Mouse (Mus musculus): ENCODE measurements around the gene Eno1.
A peak's percentile ranks its signal among the peaks of the same experiment; 100 is the strongest.

Eno1 gene

DNA sequence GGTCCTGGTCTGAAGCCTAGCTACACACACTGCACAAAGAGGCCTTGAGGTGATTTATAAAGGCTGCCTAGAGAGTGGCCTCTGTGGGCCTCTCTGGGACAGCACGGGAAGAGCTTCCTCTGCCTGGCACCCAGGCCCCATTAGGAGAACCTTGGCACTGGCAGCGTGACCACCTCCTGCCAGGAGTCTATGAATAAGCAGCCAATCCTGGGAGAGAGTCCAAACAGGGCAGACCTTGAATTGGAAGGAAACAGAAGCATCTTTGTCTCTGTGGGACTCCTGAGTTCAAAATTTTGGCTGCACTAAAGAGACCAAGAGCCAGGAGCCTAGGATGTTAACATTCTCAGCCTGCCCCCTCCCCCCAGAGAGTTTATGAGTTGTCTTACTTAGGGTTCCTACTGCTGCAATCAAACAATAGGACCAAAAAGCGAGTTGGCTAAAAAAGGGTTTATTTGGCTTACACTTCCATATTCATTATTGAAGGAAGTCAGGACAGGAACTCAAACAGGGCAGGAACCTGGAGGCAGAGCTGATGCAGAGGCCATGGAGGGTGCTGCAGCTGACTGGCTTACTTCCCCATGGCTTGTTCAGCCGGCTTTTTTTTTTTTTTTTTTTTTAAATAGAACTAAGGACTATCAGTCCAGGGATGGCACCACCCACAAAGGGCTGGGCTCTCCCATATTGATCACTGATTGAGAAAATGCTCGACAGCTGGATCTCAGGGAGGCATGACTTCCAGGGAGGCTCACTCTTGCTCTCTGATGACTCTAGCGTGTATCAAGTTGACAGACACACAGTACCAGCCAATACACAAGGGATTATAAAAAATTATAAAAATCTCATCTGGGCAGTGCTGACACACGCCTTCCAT, 9.5 kb upstream of the Eno1 start:
- peak; percentile 83 to 88 for DNase-seq

DNA sequence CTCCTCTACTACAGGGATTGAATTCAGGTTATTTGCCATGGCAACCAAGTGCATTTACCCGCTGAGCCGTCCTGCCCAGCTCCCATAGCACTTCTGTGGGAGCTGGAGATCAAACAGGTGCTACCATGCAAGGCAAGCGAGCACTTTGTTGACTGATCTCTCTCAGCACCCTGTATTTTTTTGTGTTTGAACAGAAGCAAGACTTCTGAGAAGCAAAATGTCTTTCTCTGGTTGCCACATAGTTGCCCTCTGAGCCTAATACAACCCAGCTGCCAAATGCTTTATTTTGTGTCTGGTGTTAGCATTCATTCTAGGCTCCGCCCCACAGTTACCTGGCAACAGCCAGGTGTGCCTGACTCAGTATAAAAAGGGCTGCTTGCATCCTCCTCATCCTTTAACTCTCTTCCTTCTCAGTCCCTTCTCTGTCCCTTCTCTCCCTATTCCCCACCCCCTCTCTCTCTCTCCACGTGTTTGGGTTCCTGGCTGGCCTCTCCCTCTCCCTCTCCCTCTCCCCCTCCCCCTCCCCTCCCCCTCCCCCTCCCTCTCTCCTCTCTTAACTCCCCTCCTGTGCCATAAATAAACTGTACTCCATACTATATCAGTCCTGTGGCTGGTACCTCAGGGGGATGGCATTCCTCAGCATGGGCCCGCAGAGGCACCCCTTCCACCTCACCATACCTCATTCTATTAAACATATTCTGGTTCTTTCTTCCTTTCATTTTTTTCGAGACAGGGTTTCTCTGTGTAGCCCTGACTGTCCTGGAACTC, 7.8 kb upstream of the Eno1 start:
- peak in 1 of 2 experiments; percentile 39 for DNase-seq

DNA sequence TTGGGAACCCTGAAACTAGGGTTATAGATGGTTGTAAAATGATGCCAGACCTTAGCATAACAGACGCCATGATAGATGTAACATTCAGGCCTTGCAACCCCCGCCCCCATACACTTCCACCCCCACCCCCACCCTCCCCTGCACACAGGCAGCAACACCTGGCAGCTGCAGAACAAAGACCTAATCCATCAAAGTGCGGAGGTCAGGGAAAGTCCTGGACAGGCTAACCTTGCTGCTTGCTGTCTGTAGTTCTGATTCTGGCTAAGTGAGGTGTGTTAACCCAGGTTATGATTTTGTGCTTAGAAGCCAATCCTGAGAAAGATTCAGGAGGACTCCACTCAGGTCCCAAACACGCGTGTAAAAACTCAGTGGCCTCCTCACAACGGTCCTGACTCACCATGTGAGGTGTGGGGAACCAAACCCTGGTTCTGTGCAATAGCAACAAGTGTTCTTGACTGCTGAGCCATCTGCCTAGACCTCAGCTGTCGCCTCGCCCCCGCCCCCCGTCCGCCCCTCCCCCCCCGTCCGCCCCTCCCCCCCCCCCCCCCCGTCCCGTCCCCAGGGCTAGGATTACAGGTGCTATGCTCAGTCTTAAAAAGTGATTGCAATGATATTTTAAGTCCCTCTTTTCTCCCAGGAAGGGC, 6.7 kb upstream of the Eno1 start:
- no peak for DNase-seq

DNA sequence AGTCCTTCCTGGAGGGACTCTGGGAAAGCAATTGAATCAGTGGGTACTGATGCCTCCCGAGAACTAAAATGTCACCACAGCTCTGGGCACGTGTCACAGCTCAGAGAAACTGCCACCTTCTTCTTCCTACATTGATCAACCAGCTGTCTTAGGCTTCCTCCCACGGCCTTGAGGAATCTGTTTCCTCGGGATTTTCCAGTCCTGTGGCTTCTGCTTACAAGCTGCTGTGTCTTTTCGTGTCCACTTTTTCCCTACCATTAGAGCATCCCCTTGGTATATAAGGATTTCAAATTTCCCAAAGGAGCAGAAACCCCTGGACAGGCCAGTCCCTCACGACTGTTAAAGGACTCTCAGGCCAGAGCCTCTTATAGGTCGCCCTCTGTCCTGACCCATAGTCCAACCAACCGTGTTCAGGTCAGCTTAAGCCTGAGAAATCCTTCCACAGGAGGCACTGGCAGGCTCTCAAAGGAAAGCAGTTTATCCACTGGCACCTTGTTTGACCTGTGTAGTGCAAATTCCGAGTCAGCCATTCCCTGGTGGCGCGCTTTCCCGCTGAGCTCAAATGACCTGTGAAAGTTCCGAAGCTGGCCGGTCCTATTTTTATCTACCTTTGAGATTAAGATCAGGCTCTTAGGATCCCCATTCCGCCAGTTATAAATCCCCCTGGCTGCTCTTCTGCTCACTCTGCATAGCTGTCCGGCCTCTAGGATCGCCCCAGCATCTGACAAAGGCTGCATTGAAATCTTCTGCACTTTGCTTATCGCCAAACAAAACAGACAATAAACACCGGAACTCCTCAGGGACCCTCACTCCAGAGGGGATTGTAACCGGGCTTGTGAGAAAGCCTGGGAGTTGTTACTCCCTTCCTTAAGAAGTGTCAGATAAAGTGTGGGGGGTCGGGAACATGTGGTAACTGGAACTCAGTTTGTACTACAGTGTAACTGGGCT, 5.8 kb upstream of the Eno1 start:
- peak; percentile 82 to 92 for DNase-seq

DNA sequence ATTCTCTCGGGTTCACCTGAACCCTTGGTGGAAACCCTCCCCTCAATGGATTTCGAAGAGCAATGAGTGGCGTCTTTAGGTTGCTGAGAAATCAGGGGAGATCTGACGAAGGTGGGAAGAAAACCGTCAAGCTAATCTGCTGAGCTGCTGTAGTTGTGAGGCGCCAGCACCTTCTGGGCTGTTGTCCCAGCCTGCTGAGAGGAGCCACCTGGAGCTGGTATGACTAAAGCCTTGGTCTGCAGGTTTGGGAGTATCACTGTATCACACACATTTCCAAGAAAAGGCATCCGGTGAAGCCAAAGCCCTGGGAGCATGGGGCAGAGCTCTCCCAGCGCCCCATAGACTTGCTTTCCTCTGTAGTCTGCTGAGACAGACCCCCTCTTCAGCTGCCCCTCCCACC, 4.7 kb upstream of the Eno1 start:
- no peak for DNase-seq

DNA sequence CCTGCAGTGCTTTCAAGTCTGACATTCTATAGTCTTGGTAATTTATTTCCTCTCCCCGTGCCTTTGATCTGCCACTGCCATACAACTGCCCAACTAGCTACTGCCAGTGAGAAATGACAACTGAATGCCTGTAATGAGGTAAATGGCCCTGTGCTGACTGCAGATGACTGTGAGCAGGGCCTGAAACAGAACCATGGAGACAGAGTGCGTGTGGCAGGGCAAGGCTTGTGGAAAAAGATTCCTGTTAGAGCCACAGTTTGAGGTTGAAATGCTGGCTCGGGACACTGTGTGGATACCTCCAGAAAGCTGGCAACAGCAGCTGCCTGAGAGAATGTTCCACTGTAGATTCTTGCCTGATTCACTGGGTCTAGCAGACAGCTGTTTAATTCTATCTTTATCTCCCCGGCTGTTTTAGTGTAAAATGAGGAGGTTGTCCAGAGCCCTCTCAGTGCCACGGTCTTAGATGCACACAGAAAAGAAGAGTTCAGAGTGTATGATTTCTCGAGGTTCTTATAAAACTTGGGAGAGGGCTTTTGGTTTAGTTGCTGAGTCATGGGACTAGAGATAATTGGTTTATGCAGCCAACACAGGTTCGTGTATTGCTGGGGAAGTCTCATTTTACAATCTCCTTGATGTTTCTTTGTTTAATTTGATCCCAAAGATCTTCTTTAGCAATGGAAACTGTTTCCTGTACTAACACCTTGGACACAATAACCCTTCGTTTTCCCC, 1.8 kb upstream of the Eno1 start:
- no peak for DNase-seq

DNA sequence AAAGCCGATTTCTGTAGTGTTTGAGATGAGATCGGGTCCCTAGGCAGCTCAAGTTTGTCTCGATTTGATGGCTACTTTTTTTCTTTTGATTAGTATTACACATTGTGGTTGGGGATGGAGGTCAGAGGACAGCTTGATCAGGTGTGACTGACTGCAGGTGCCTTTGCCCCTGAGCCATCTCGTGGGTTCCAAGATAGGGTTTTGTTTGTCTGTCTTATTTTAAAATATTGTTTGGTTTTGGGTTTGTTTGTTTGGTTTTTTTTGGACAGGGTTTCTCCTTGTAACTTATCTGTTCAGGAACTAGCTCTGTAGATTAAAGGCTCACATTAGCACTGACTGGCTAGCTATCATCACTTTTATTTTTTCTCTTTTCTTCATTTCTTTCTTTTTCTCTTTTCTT, 936 bp upstream of the Eno1 start:
- DNase-seq, result no peak

DNA sequence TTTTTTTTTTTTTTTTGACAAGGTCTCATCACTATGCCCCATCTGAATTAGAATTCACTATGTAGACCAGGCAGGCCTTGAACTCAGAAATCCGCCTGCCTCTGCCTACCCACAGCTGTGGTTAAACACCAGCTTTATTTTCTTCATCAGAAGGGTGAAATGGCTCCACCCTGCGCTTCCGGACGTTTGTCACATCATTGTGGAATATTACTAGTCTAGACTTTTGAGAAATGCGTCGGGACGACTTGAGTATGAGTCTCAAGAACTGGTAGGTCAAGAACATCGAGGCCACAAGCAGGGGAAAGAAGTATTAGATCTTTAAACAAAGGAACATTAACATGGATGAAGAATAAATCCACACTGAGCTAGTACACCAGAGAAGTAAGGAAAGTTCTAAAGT, 490 bp upstream of the Eno1 start:
- DNase-seq, result no peak

DNA sequence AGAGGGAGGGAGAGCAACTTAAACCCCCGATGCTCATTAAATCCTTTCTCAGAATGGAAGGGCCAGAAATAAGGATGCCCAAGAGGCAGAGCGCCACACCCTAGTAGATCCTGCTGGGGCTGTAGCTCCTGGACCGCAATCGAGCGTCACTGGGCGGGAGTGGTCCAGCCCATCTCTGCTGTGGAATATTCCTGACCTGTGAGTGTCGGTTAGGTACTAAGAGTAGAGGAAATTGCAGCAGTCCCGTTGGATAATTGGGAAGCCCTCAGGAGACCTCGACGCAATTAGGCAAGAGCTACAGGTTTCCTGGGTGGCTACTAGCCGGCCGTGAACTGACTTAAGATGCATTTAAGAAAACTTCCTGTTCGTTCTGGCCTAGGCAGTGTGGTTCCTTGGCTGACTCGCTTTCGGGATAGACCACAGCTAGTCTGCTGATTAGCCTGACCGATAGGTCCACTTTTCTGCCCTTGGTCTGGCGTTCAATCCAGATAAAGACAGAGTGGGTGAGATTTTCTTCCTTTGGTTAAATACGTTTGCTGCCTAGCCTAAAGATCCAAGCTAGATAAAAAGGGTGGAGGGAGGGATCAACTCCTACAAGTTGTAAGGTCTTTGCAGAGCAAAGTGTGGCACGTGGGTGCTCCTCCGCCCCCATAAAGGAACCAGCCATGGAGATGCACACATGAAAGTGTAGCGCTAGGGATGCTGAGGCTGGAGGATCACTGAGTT, 1.3 kb downstream of the Eno1 start:
- peak; percentile 45 to 58 for DNase-seq

DNA sequence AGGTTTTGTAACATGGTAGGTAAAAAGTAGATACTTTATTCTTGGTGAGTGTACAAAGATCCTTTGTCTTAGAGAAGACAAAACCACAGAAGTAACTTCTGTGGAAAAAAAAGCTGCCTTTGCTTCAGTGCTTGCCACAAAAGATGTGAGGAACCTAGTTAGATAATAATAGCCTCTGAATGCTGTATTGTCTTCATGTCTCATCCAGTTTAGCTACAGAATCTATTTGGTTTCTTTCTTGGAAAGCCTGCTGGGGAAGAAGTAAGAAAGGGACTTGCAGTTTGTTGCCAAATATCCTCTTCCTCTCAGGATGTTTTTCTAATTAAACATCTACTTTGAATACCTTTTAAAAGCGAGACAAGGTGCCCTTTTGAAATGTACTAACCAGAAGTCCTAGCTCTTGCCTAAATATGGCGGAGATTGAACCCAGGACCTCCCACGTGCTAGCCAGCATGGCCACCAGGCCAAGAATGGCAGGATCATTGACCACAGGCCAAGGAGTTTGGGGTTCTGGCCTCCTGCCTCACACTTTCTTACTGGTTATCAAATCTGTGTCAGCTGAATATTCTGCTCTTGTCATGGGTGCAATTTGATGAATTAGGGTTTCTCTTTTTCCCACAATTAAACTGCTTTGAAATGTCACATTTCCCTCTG, 2.0 kb downstream of the Eno1 start:
- peak; percentile 38 to 50 for DNase-seq

DNA sequence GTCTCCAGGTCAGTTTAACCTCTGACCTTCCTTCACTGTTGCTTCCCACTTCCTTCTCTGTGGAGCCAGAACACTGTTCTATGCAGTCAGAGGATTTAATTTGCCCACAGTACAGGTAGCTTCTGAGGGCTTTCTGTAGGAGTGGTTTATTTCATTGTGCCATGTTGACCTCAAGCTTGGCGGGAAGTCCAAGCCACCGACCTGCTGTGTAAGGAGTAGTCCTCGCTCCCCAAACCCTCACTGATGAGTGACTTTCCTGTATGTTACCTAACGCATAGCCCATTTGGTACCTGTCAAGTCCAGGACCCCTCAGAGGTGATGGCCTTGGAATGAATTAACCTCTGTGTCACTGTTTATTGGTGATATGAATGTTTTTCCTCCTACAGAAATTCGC, 2.6 kb downstream of the Eno1 start:
- DNase-seq, result no peak

DNA sequence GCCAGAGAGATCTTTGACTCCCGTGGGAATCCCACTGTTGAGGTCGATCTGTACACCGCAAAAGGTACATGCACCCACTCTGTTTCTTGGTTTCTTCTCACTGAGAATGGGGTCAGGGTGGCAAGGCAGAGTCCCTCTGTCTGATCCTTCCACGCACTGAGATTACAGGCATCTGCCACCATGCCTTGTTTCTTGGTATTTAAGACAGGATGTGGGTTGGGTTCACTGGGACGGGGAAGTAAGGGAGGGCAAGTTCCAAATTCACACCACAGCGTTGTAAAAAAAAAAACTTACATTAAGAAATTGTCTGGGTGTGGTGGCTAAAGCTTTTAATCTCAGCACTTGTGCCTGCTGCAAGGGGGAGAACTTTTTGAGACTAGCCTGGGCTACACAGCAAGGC, 3.0 kb downstream of the Eno1 start:
- DNase-seq, result no peak

DNA sequence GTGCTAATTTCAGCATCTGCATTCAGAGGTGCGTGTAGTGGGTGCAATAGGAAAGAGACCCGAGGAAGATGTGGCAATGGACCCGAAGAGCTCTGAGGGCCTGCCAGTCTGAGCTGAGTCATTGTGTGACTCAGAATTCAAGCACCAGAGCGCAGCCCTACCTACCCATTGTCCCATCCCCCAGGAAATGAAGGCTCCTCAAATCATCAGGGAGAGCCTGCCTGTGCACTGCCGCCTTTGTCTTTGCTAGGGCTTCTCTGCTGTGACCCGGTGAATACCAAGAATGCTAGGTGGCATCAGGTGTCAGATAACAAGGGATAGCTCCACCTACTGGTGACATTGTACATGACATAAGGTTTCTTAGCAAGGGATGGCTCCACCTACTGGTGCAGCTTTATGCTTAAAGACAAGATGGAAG, 3.4 kb downstream of the Eno1 start:
- DNase-seq, result peak; percentile 78 to 93

DNA sequence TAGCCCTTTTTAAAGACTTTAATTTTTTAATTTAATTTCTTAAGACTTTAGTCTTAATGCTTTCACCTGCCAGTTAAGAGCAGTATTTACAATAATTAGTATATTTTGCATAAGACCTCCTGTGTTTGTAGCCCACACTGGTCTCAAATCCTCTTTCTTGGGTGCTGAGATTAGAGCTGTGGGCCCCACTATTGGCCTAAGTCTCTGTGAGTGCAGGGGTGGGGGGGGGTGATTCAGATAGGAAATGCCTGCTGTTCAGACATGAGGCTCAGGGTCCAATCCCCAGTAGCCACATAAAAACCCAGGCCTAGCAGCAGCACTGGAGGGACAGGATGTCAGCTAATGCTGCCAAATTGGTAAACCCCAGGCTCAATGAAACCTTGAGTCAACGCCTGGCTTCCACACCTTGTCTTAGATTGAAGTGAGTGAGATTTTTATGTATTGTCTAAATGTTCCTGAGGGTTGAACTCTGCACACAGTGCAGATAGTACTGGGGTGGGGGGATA, 3.9 kb downstream of the Eno1 start:
- DNase-seq, result no peak

DNA sequence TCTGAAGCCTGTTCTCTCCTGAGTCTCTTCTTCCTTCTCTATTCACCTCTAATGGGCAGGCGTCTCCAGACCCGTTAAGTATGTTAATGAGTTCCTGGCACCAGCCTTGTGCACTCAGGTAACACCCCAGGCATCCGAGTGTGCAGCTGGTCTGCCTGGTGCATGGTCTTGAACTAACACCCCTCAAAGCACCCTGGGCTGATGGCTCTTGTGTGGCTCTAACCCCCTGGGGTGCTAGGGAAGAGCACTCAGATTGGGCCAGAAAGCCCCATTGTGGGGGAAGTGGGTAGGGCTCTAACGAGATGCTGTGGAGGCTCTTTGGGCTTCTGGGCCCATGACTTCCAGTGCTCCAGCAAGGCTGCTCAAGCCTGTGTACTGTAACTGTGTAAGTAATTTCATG, 5.2 kb downstream of the Eno1 start:
- DNase-seq, result no peak

DNA sequence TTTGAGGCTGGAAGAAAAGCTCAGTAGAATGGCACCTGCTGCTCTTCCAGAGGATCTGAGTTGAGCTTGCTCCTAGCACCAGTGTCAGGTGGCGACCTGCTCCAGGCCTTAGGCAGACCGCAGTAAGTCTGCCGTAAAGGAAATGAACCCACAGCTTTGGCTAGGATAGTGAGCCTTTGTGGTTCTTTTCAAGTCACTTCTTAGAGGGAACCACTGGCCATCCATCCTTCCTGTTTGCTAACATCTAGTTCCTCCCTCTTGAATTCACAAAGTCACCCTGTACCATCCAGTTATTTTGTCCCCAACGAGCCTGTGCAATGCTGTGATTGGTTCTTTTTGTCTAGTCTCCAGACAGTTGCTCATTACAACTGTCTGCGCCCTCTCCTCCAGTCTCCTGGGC, 6.2 kb downstream of the Eno1 start:
- DNase-seq, result no peak

DNA sequence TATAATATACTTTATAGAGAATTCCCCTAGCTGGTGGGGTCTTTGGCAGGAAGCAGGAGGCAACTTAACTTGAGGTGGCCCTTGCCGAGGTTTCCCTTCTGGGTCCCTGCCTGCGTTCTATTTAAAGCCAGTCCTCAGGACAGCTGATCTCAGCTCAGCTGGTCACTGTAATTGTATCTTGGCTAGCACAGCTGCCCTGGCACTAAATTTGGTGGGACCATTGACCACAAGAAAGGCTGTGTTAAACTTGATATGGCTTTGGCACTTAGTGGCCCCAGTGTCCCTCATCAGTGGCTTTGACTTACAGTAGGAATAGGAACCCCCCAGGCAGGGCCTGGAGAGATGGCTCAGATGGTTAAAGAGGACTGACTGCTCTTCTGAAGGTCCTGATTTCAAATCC, 9.4 kb downstream of the Eno1 start:
- DNase-seq, result no peak

DNA sequence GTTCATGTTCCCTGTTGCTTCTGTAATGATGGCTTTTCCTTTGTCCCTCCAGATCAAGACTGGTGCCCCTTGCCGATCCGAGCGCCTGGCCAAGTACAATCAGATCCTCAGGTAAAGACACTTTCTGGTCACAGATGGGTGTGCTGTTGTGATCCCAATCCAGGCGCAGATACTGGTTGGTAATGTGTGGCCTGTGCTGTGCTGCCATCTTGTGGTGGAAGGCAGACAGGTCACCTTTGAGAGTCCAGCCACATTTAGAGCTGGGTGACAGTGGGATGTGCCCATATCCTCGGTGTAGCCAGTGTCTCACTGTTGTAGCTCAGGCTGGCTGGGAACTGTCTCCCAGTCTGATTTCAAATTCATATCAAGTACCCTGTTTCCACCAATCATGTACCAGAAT, 11.5 kb downstream of the Eno1 start:
- peak; percentile 70 to 82 for DNase-seq

DNA sequence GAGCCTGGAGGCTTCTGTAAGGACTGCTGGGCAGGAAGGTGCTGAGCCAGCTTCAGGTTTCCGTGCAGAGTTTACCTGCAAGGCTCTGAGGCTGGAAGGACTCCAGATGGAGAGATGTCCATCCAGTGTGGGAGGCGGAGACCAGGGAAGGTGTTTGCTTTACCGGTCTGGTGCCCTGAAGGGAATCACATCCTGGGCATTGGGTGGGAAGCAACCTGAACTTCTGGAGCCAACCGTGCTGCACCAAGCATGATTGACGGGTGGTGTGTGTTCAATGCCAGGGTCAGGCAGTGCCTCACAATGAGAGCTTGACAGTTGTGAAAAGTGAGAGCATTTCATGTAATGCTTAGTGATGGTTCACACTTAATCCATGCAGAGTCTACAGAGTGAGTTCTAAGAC, 12.4 kb downstream of the Eno1 start:
- no peak for DNase-seq

DNA sequence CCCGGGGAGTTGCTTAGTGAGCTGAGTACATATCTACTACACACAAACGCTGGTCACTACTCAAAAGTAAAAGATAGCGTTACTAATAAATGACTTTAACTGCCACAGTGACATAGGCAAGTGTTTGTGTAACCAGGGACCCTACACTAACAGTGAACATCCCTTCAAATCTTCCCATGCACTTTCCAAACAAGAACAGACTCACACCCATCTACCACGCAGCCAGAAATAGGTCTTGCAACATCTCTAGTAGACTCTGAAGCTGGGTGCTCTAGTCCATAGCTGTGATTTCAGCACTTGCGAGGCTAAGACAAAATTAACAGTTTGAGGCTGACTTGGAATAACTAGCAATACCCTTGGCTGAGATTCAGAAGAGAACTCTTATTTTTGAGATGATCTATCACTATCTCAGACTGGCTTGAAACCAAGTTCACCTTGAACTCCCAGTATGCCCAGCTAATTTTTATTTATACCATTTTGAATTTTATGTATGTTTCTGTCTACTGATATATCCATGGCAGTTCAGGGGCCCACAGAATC, 13.3 kb downstream of the Eno1 start:
- DNase-seq, result no peak
